Mouse (Mus musculus) spleen, postnatal 0 days (tissue): ENCODE results near the gene Fam198b. TPM values are rescaled to one million over a fixed set of nuclear protein-coding genes. Genes with fewer than 3 reads are reported as not detected.

Source experiments
- polyA plus RNA-seq: library from polyadenylated mRNA; unstranded; fragments of >200 nt; fragmentation: Nextera tagmentation; extraction: Ambion mirVana; gene quantifications from 2 replicates; pipeline ENCODE4 v1.2.1, GENCODE M21; 2015

Gene Fam198b
- polyA plus RNA-seq = 12.8 and 14.1 TPM in 2 replicates

DNA sequence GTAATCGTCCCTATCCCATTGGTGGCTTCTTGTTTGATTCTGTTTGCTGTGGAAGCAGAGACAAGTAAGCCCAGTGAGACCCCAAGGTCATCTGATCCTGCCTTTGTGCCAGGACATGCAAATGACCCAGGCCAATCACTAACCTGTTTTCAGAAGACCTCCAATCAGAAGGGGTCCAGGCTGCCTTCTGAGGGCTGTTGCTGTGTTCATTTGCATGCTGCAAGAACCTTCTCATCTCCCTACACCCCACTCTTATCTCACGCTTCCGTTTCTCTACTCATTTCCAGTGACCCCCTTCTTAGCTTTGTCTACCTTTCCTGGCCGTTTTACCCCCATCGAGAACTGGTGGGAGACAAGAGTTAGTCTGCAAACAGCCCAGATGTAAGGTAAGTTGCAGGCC is at the start of gene Fam198b:
TSS of gene Fam198b (plus strand) at position 229 of the 400 bp plus-strand sequence.

DNA sequence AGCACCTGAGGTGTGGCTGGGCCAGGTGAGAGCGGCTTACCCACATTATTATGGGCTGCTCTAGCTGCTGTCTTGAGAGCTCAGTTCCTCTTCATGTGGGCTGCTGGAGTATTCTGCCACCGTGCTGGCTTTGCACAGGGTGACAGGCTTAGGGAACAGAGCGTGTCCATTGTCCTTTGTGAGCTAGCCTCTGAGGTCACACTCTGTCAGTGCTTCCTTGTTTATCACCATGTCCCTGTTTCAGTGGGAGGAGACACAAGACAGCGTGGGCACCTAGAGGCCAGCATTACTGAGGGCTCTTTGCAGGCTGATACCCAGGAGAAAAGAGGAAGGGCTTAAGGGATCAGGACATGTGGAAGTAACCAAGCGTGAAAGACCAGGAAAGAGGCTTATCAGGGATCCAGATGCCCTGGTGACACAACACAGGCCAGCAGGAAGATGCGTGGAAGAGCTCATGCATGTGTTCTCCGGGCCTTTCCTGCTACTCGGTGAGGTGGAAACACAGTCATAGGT is 31.6 kb upstream of the Fam198b start, which contains the start of gene Tmem144:
TSS of gene Tmem144 (minus strand) at position 120 of the 513 bp plus-strand sequence.

Other genes starting within 250 kb of the Fam198b start
- not detected in 2 replicates for gene Rxfp1, start 146.7 kb upstream of the Fam198b start, polyA plus RNA-seq
- gene Tmem144, start 31.8 kb upstream of the Fam198b start, polyA plus RNA-seq = 0.75 and 1.8 TPM in 2 replicates